Mouse (Mus musculus): ENCODE results near the gene Vwa1.

GRCm38 (mm10) chr4:155793730-155794129 is 19.2 kb upstream of the Vwa1 start:
- TF ChIP-seq CTCF (IDR thresholded peaks at IDR 0.05; ENCODE audit: extremely low read depth, insufficient read depth, low read length) (no peak), POLR2A (IDR thresholded peaks at IDR 0.05; ENCODE audit: extremely low read depth, insufficient read depth, low read length) (no peak)
